Mouse (Mus musculus): ENCODE measurements around the gene Ddhd1. TPM values are rescaled to one million over a fixed set of nuclear protein-coding genes. Genes with fewer than 3 reads are reported as not detected.

Gene Ddhd1
- polyA plus RNA-seq, 1 experiment from 2014 or later, result 19.5 TPM

DNA sequence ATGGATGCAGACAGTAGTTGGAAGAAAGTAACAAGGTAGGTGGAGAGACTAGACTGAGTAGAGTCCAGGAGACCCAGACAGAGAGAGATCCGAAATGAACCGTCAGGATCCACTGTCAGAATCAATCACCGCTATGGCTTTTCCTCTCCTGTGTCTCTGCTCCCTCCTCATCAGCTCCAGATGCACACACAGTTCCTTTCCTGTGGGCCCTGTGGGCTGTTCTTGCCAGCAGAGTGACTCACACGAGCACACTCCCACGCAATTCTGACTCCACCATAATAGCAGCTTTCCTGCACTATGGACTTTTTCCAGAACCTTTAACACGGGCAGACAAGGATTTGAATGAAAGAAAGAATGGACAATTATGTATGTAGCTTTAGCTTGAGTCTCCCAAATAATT, 96.3 kb downstream of the Ddhd1 start:
- H3K9ac ChIP-seq (replicated peaks), result no peak overlapping the region
- no peaks in the 10 kb centered on the region for H3K27me3 ChIP-seq
- H3K4me3 ChIP-seq, result no peak overlapping the region
- no peak overlapping the region for H3K4me2 ChIP-seq (replicated peaks)
- no peak for ATAC-seq (replicated peaks)
- H3K36me3 ChIP-seq, result no peaks in the 10 kb centered on the region
- WGBS, result 82% methylated on average over 6 of the region's 6 CpGs
- no peak overlapping the region for H3K27ac ChIP-seq (replicated peaks)
- no peaks in the 10 kb centered on the region for H3K9me3 ChIP-seq
- H3K4me1 ChIP-seq, result peaks cover 18% of the 10 kb centered on the region

DNA sequence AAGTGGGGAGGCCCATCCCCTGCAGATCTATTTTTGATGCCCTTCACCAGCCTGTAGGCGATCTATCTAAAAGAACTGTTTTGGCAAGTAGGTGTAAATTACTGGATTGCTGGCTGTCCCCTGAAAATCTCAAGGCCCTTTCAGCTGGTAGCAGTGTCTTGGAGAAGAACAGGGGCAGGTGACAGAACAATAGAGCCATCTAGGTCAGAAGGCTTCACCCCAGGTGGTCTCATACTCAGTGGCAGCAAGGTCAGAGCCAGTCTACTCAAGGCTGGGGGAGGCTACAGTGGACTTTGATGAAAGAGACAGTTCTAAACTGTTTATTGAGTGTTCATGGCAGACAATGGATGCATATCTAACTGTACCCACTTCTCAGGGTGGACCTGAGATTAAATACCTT, 98.9 kb downstream of the Ddhd1 start:
- WGBS, result 89% methylated on average over 1 of the region's 1 CpGs
- H3K27me3 ChIP-seq, result no peaks in the 10 kb centered on the region
- no peaks in the 10 kb centered on the region for H3K4me1 ChIP-seq
- no peak overlapping the region for H3K4me2 ChIP-seq (replicated peaks)
- H3K27ac ChIP-seq (replicated peaks), result no peak overlapping the region
- no peak for ATAC-seq (replicated peaks)
- no peaks in the 10 kb centered on the region for H3K9me3 ChIP-seq
- H3K4me3 ChIP-seq, result no peak overlapping the region
- no peaks in the 10 kb centered on the region for H3K36me3 ChIP-seq
- no peak overlapping the region for H3K9ac ChIP-seq (replicated peaks)

DNA sequence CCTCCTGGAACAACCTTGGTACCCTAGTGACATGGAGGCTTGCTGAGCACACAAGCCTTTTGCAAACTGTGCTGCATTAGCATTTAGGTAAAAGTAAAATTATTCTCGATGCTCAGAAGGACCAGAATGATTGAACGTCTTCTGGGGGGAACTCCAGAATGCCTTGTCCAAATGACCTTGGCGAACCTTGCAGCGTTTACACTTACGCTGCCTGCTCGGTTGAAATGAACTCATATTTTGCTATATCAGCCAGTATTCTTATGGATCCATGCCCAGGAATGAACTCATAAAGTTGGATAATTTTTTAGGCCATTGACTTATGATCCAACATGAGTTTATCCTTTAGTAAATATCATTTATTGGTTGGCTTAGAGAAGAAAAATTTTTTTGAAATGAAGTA, 103.6 kb downstream of the Ddhd1 start:
- no peak overlapping the region for H3K4me2 ChIP-seq (replicated peaks)
- H3K4me1 ChIP-seq, result no peaks in the 10 kb centered on the region
- no peak for ATAC-seq (replicated peaks)
- H3K9me3 ChIP-seq, result no peaks in the 10 kb centered on the region
- H3K27ac ChIP-seq (replicated peaks), result no peak overlapping the region
- no peak overlapping the region for H3K4me3 ChIP-seq
- WGBS, result 89% methylated on average over 6 of the region's 6 CpGs
- H3K9ac ChIP-seq (replicated peaks), result no peak overlapping the region
- no peaks in the 10 kb centered on the region for H3K36me3 ChIP-seq
- no peaks in the 10 kb centered on the region for H3K27me3 ChIP-seq

DNA sequence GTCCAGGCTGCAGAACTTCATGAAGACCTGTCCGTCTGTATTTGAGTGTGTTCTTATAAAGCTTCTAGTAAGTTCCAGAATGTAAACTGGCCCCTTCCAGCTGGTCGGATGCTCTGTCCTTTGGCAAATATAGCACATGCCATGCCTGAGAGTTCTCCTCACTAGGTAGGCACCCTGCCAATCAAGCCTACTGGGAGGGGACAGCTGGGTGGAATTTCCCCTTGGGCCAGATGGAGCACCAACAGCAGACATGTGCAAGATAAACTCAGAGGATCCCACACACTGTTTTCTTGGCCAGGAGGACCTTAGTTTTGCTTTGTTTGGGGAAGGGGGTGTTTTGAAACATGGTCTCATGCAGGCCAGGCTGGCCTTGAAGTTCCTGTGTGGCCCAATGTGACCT, 104.1 kb downstream of the Ddhd1 start:
- Histone ChIP-seq H3K4me1 (no peaks in the 10 kb centered on the region), H3K9me3 (no peaks in the 10 kb centered on the region), H3K27ac (replicated peaks) (no peak overlapping the region), H3K27me3 (no peaks in the 10 kb centered on the region), H3K9ac (replicated peaks) (no peak overlapping the region), H3K4me3 (no peak overlapping the region), H3K36me3 (no peaks in the 10 kb centered on the region), H3K4me2 (replicated peaks) (no peak overlapping the region)
- WGBS, result 73% methylated on average over 2 of the region's 2 CpGs
- ATAC-seq (replicated peaks), result no peak

DNA sequence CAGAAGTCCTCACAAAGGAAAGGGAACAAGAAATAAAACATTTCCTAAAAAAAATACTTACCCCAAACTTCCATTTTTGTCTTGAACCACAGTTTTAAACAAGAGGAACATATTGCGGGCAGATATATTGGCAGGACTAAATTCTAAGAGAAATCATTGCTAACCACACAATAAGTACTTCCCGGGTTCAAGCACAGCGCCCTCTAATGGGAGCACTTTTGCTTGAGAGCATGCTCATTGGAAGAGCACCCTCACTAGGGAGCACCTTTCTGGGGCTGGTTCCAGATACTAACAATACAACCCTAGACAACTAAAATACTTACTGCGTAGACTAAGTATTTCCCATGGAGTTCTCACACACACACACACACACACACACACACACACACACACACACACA, 105.5 kb downstream of the Ddhd1 start:
- Histone ChIP-seq H3K36me3 (no peaks in the 10 kb centered on the region), H3K27me3 (no peaks in the 10 kb centered on the region), H3K4me3 (no peak overlapping the region), H3K9ac (replicated peaks) (no peak overlapping the region), H3K27ac (replicated peaks) (no peak overlapping the region), H3K9me3 (no peaks in the 10 kb centered on the region), H3K4me1 (no peaks in the 10 kb centered on the region), H3K4me2 (replicated peaks) (no peak overlapping the region)
- ATAC-seq (replicated peaks), result no peak
- WGBS, result 85% methylated on average over 4 of the region's 4 CpGs

DNA sequence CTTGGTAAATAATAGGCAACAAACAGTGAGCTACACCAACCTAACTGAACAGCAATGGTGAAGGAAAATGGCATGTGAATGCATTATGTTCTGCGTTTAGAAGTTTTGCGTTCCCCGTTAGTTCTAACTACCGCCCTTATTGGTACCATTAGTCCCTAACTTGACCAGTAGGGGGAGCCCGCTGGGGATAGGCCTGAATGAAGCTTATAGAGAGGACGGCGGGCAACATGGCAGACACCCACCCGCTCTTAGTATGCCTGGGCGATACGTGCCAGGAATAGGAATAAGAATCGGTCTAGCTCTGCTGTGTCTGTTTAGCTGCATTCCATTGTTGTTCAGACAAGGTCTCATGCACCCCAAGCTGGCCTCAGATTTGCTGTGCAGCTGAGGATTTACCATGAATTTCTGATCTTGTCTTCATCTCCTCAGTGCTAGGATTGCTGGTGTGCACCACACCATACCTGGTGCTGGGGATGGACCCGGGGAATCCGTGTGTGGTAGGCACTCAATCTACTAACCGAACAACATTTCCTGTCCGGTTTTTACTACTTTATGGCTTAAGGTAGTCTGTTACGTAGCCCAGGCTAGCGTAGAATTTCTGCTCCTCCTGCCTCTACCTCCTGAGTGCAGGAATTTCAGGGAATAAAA, 106.7 kb downstream of the Ddhd1 start:
- Histone ChIP-seq H3K36me3 (no peaks in the 10 kb centered on the region), H3K27me3 (no peaks in the 10 kb centered on the region), H3K27ac (replicated peaks) (no peak overlapping the region), H3K4me2 (replicated peaks) (no peak overlapping the region), H3K4me1 (no peaks in the 10 kb centered on the region), H3K9me3 (no peaks in the 10 kb centered on the region), H3K9ac (replicated peaks) (no peak overlapping the region), H3K4me3 (no peak overlapping the region)
- peak; percentile 79 for ATAC-seq (replicated peaks)
- 54% methylated on average over 17 of the region's 17 CpGs for WGBS

DNA sequence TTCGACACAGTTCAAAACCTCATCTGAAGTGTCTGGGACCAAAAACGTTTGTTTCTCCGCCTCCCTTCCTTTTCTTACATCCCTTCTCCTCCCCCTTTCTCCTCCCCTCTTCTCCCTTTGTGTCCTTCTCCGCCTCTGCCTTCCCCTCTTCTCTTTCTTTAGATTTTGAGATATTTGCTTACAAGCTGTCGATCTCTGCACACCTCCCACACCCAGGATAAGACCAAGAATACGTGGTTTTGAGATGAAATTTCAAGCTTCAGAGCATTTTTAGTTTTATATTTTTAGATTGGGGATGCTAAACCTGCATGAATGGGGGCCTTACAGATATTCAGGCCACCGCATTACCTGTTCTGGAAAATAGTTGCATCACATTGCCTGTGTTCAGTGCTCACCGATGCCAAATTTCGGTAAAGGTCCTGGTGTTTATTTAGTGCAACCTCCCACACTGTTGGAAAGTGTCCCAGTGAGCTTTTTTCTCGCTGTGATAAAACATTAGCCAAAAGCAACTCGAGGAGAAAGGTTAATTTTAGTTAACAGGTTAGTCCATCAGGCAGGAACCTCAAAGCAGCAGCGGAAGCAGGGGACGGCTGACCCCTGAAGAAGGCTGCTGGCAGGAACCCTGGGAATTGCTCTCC, 107.8 kb downstream of the Ddhd1 start:
- Histone ChIP-seq H3K4me2 (replicated peaks) (no peak overlapping the region), H3K4me3 (no peak overlapping the region), H3K9ac (replicated peaks) (no peak overlapping the region), H3K4me1 (no peaks in the 10 kb centered on the region), H3K9me3 (no peaks in the 10 kb centered on the region), H3K27me3 (no peaks in the 10 kb centered on the region), H3K36me3 (no peaks in the 10 kb centered on the region), H3K27ac (replicated peaks) (no peak overlapping the region)
- WGBS, result 75% methylated on average over 13 of the region's 13 CpGs
- ATAC-seq (replicated peaks), result no peak

DNA sequence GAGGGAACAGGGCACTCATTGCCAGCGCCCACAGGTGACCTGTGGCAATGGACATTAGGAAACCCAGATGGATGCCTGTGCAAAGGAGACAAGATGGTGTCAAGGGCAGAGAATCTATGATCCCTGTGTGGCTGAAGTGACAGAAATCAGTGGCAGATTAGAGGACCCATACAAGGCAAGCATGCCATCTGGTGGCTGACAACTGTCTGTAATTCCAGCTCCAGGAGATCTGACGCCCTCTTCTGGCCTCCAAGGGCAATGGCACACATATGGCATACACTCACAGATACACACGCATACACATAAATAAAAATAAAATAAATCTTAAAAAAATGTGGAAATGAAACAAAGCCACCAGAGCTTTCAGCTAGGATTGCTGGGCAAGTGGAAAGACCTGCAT, 109.8 kb downstream of the Ddhd1 start:
- no peak for ATAC-seq (replicated peaks)
- WGBS, result 73% methylated on average over 3 of the region's 3 CpGs

DNA sequence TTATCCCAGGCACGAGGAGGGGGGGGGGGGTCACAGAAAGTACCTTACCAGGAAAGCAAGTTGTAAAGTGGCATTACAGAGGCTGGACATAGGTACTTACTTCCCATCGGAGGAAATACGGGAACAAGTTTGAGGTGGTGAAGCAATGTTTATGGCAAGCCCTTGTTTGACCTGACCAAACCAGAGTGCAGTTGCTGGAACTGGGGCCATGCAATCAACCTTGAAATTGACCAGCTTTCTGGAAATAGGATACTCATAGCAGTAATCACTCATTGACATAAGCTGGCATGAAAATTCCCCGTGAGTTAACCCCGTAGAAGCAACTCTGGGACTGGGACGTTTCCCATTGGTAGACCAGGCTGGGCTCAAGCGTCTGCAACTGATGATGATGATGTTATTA, 113.0 kb downstream of the Ddhd1 start:
- Histone ChIP-seq H3K9ac (replicated peaks) (no peak overlapping the region), H3K27ac (replicated peaks) (no peak overlapping the region), H3K27me3 (no peaks in the 10 kb centered on the region), H3K4me3 (no peak overlapping the region), H3K9me3 (no peaks in the 10 kb centered on the region), H3K4me1 (peaks cover 4% of the 10 kb centered on the region; the same call in 1 of the 2 replicates), H3K4me2 (replicated peaks) (no peak overlapping the region), H3K36me3 (no peaks in the 10 kb centered on the region)
- whole genome bisulfite sequencing, result 90% methylated on average over 7 of the region's 7 CpGs
- no peak for ATAC-seq (replicated peaks)

More for the DNA sequence above, 109.8 kb downstream of the Ddhd1 start:
- Histone ChIP-seq H3K4me2 (replicated peaks) (no peak overlapping the region), H3K9me3 (no peaks in the 10 kb centered on the region), H3K4me1 (no peaks in the 10 kb centered on the region), H3K36me3 (no peaks in the 10 kb centered on the region), H3K4me3 (no peak overlapping the region), H3K27ac (replicated peaks) (no peak overlapping the region), H3K9ac (replicated peaks) (no peak overlapping the region), H3K27me3 (no peaks in the 10 kb centered on the region)

DNA sequence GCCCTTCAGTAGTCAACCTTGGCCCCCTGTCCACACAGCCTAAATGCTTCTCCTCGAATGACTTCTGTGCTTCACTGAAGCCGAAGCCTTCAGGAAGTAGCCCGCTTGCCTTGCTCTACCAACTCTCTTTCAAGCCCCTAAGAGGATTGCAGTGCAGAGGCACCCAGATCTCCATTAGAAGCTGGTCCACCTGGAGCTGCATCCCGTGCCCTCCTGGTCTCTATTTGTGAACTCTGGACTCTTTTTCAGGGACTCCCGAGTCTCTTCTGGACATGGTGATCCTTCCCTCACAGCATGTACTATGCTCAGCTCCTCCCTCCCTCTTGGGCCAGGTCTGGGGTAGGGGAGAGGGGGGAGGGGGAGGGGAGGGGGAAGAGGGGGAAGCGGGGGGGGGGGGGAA, 113.9 kb downstream of the Ddhd1 start:
- Histone ChIP-seq H3K4me3 (no peak overlapping the region), H3K9ac (replicated peaks) (no peak overlapping the region), H3K36me3 (no peaks in the 10 kb centered on the region), H3K27me3 (no peaks in the 10 kb centered on the region), H3K4me2 (replicated peaks) (no peak overlapping the region), H3K27ac (replicated peaks) (no peak overlapping the region), H3K9me3 (no peaks in the 10 kb centered on the region), H3K4me1 (peaks cover 8% of the 10 kb centered on the region; the same call in 1 of the 2 replicates)
- no peak for ATAC-seq (replicated peaks)
- WGBS, result 78% methylated on average over 5 of the region's 6 CpGs

DNA sequence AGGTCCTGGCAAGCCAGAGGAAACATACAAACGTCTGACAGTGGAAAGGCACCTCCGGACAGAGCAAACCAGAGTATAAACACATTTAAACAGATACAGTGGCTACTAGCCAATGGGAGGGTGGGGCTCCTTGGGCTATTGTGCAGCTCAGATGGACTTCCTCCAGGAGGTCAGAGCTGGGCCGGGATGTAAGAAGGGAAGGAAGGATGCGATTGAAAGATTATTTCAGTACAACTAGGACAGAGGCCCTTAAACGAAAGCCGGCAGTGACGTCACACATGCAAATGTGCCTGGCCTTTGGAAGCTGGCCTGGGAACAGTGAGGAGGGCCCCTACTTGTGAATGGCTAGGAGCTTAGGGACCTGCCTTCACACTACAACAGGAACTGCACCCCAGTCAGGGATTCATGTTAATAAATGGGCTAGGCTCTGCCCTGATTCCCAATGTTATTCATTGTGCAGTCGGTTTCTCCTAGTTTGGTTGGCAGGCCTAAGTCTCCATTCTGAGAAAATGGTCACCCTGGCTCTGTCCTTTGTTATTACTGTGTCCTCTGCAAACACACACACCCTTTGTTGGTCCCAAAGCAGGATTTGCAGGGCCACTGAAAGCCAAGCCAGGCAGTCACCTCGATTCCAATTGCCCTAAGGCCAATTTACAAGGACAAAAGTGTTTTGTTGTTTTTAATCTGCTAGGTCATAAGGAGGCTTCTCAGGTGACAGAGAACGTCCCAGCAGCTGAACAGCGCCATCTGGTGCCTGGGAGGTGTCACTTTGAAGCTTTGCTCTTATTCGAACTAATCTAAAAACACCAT, 118.1 kb downstream of the Ddhd1 start:
- ATAC-seq (replicated peaks), result peak; percentile 83
- 14% methylated on average over 12 of the region's 12 CpGs for WGBS

More for the DNA sequence above, 118.1 kb downstream of the Ddhd1 start:
- Histone ChIP-seq H3K9ac (replicated peaks) (no peak overlapping the region), H3K4me2 (replicated peaks) (no peak overlapping the region), H3K27ac (replicated peaks) (peak overlapping the region; percentile 65), H3K4me3 (no peak overlapping the region), H3K36me3 (no peaks in the 10 kb centered on the region), H3K4me1 (peaks cover 8% of the 10 kb centered on the region; the same call in 1 of the 2 replicates), H3K9me3 (no peaks in the 10 kb centered on the region), H3K27me3 (no peaks in the 10 kb centered on the region)

Measured in forebrain, embryonic 15.5 days (tissue).